Mouse (Mus musculus): ENCODE data around the gene Ccz1.
"Not testable (repeated sequence)": the region's sequence is repeated elsewhere in the genome, so short reads cannot be mapped to it uniquely, and the experiment has no call there.

The Ccz1 gene

GRCm38 (mm10) chr5:144014551-144015311 lies at the start of gene Ccz1:
TSS of gene Ccz1 (minus strand) at chr5:144014877.
- DNase-seq, result peak; percentile 81

- DNase-seq, result no peak
These were observed 49.4 kb upstream of the Ccz1 start for GRCm38 (mm10) chr5:144064093-144064492.

GRCm38 (mm10) chr5:144054340-144054739 lies 39.7 kb upstream of the Ccz1 start:
- no peak for DNase-seq

- no peak for DNase-seq
These were observed 38.8 kb upstream of the Ccz1 start for GRCm38 (mm10) chr5:144053450-144053849.

GRCm38 (mm10) chr5:144051268-144051667 lies 36.6 kb upstream of the Ccz1 start:
- no peak for DNase-seq

GRCm38 (mm10) chr5:144049881-144050280 lies 35.2 kb upstream of the Ccz1 start:
- DNase-seq, result no peak

- DNase-seq, result peak; percentile 38
These were observed 32.6 kb upstream of the Ccz1 start for GRCm38 (mm10) chr5:144047324-144047723.

GRCm38 (mm10) chr5:144043166-144043565 lies 28.5 kb upstream of the Ccz1 start:
- DNase-seq, result no peak

GRCm38 (mm10) chr5:144040720-144041364 lies 26.2 kb upstream of the Ccz1 start:
- peak; percentile 53 for DNase-seq

- DNase-seq, result no peak
These were observed 25.2 kb upstream of the Ccz1 start for GRCm38 (mm10) chr5:144039886-144040285.

GRCm38 (mm10) chr5:144039156-144039675 lies 24.5 kb upstream of the Ccz1 start:
- no peak for DNase-seq

GRCm38 (mm10) chr5:144036952-144037351 lies 22.3 kb upstream of the Ccz1 start:
- no peak for DNase-seq

GRCm38 (mm10) chr5:144034567-144034966 lies 19.9 kb upstream of the Ccz1 start:
- no peak for DNase-seq

GRCm38 (mm10) chr5:144032491-144032890 lies 17.8 kb upstream of the Ccz1 start:
- no peak for DNase-seq

GRCm38 (mm10) chr5:144026620-144027263 lies 12.1 kb upstream of the Ccz1 start, which contains the start of gene Ocm:
TSS of gene Ocm (minus strand) at chr5:144026670.
- no peak for DNase-seq

- no peak for DNase-seq
These were observed 1.2 kb upstream of the Ccz1 start for GRCm38 (mm10) chr5:144015845-144016244.

- no peak for DNase-seq
These were observed 604 bp upstream of the Ccz1 start for GRCm38 (mm10) chr5:144015312-144015650.

GRCm38 (mm10) chr5:144013366-144014134 lies 1.1 kb downstream of the Ccz1 start:
- DNase-seq, result not testable (repeated sequence)

- no peak for DNase-seq
These were observed 12.1 kb downstream of the Ccz1 start for GRCm38 (mm10) chr5:144002461-144003192.

- no peak for DNase-seq
These were observed 15.3 kb downstream of the Ccz1 start for GRCm38 (mm10) chr5:143999409-143999808.

GRCm38 (mm10) chr5:143994632-143995365 lies 19.9 kb downstream of the Ccz1 start:
- DNase-seq, result no peak

Data from cerebellum, adult 11-12 months (tissue).